In genomic region chr15:93275623-93276022, GRCm38 (mm10) we compare ENCODE assay signal across 7 mouse cellular contexts. TPM values are rescaled to one million over a fixed set of nuclear protein-coding genes. Genes with fewer than 3 reads are reported as not detected.
DNase-seq lines count a peak whose midpoint lies in the region; ATAC-seq and TF ChIP-seq lines count a peak whose summit lies in the region.

No protein-coding gene starts in this region.

- H3K4me3 ChIP-seq in neural tube, embryonic 11.5 days (ENCODE audit: low read depth, low read length) = peak overlapping the region; percentile 75
- peak overlapping the region; percentile 69 for H3K4me3 ChIP-seq in forebrain, postnatal 0 days (ENCODE audit: low read depth, low read length)
- H3K4me3 ChIP-seq in liver, adult 2 months (ENCODE audit: insufficient read depth, low read depth, low read length) = peak overlapping the region; percentile 60
- peak overlapping the region; percentile 74 for H3K4me3 ChIP-seq in neural tube, embryonic 13.5 days

- H3K9ac ChIP-seq in neural tube, embryonic 11.5 days (ENCODE audit: low read length) = peak overlapping the region; percentile 41
- H3K9ac ChIP-seq in forebrain, postnatal 0 days = peak overlapping the region; percentile 70
- peak overlapping the region; percentile 46 for H3K9ac ChIP-seq in liver, adult 2 months (ENCODE audit: low read depth, low read length)
- peak overlapping the region; percentile 72 for H3K9ac ChIP-seq in neural tube, embryonic 13.5 days

- H3K4me2 ChIP-seq in neural tube, embryonic 11.5 days (ENCODE audit: low read depth) = peak overlapping the region; percentile 66
- peak overlapping the region; percentile 78 for H3K4me2 ChIP-seq in forebrain, postnatal 0 days (ENCODE audit: low read depth)
- peak overlapping the region; percentile 93 for H3K4me2 ChIP-seq in neural tube, embryonic 13.5 days

- 0% methylated on average over 21 of the region's 21 CpGs for WGBS in neural tube, embryonic 11.5 days
- WGBS in forebrain, postnatal 0 days = 2% methylated on average over 21 of the region's 21 CpGs
- WGBS in liver, adult 2 months = under 1% methylated on average over 21 of the region's 21 CpGs
- 0% methylated on average over 21 of the region's 21 CpGs for WGBS in neural tube, embryonic 13.5 days

- no peak for TF ChIP-seq CTCF in forebrain, postnatal 0 days (IDR thresholded peaks at IDR 0.05; ENCODE audit: low read depth)
- no peak for TF ChIP-seq CTCF in liver, adult 2 months (IDR thresholded peaks at IDR 0.05; ENCODE audit: low read depth, low read length)

- peak; percentile 51 for ATAC-seq in neural tube, embryonic 11.5 days (ENCODE audit: insufficient read depth, low FRiP score, low TSS enrichment)
- ATAC-seq in forebrain, postnatal 0 days = peak; percentile 38
- ATAC-seq in neural tube, embryonic 13.5 days (ENCODE audit: low read depth) = peak; percentile 70

- H3K36me3 ChIP-seq in neural tube, embryonic 11.5 days (ENCODE audit: control insufficient read depth, insufficient read depth, low read length) = no peaks in the 10 kb centered on the region
- no peaks in the 10 kb centered on the region for H3K36me3 ChIP-seq in forebrain, postnatal 0 days (ENCODE audit: insufficient read depth)
- no peaks in the 10 kb centered on the region for H3K36me3 ChIP-seq in liver, adult 2 months (ENCODE audit: control insufficient read depth, insufficient read depth, low read length)
- peaks cover 13% of the 10 kb centered on the region; the same call in 1 of the 2 replicates for H3K36me3 ChIP-seq in neural tube, embryonic 13.5 days

- no peaks in the 10 kb centered on the region for H3K9me3 ChIP-seq in neural tube, embryonic 11.5 days (ENCODE audit: control insufficient read depth, low read length)
- H3K9me3 ChIP-seq in forebrain, postnatal 0 days (ENCODE audit: low read length) = no peaks in the 10 kb centered on the region
- H3K9me3 ChIP-seq in neural tube, embryonic 13.5 days = no peaks in the 10 kb centered on the region

- peaks cover 11% of the 10 kb centered on the region; the same call in 1 of the 2 replicates for H3K79me2 ChIP-seq in liver, adult 2 months (ENCODE audit: control insufficient read depth, insufficient read depth, low read length)

- peaks cover 6% of the 10 kb centered on the region for H3K4me1 ChIP-seq in neural tube, embryonic 11.5 days (ENCODE audit: control insufficient read depth, insufficient read depth, low read length)
- H3K4me1 ChIP-seq in forebrain, postnatal 0 days (ENCODE audit: insufficient read depth) = peaks cover 6% of the 10 kb centered on the region; the same call in 1 of the 2 replicates
- peaks cover 5% of the 10 kb centered on the region for H3K4me1 ChIP-seq in liver, adult 2 months (ENCODE audit: control insufficient read depth, insufficient read depth, low read length)
- H3K4me1 ChIP-seq in neural tube, embryonic 13.5 days (replicated peaks) = peaks cover 42% of the 10 kb centered on the region

- DNase-seq in neural tube, embryonic 11.5 days (ENCODE audit: low spot score) = no peak
- DNase-seq in neural tube, embryonic 10.5 days (ENCODE audit: extremely low spot score, low spot score) = no peak
- DNase-seq in c-Kit-negative CD71-positive TER-119-positive erythroid progenitor cells, embryonic 14.5 days (ENCODE audit: low read depth, low spot score) = peak; percentile 42
- DNase-seq in forebrain, postnatal 0 days = no peak
- DNase-seq in liver, adult 2 months (ENCODE audit: extremely low read depth, low read depth, low spot score) = peak; percentile 54
- DNase-seq in cerebellum, adult 9-10 months = no peak

- H3K27ac ChIP-seq in neural tube, embryonic 11.5 days (ENCODE audit: low read depth, low read length) = peak overlapping the region; percentile 60
- peak overlapping the region; percentile 81 for H3K27ac ChIP-seq in forebrain, postnatal 0 days (ENCODE audit: low read depth, low read length)
- peak overlapping the region; percentile 4; the same call in 1 of the 2 replicates for H3K27ac ChIP-seq in liver, adult 2 months (replicated peaks; ENCODE audit: insufficient read depth, low read depth, low read length)
- peak overlapping the region; percentile 92 for H3K27ac ChIP-seq in neural tube, embryonic 13.5 days (replicated peaks)

- TF ChIP-seq POLR2A in liver, adult 2 months (IDR thresholded peaks at IDR 0.05; ENCODE audit: extremely low read depth, insufficient read depth, low read length) = no peak

- H3K27me3 ChIP-seq in neural tube, embryonic 11.5 days (ENCODE audit: control insufficient read depth, insufficient read depth, low read length) = no peaks in the 10 kb centered on the region
- no peaks in the 10 kb centered on the region for H3K27me3 ChIP-seq in forebrain, postnatal 0 days (ENCODE audit: insufficient read depth, low read length)
- H3K27me3 ChIP-seq in liver, adult 2 months (ENCODE audit: control insufficient read depth, insufficient read depth, low read length) = no peaks in the 10 kb centered on the region
- H3K27me3 ChIP-seq in neural tube, embryonic 13.5 days = no peaks in the 10 kb centered on the region

RNA-seq across cellular contexts. Expression of gene Gxylt1, which starts 0.6 kb away (rescaled TPM):
- 14.4 and 15.5 TPM in 2 replicates for polyA plus RNA-seq in neural tube, embryonic 11.5 days (2014; fragmentation: Nextera tagmentation; extraction: Ambion mirVana)
- total RNA-seq in forebrain, postnatal 0 days (2014; rRNA removed) = 5.3 and 7.5 TPM in 2 replicates
- polyA plus RNA-seq in forebrain, postnatal 0 days (2015; fragmentation: Nextera tagmentation; extraction: Ambion mirVana) = 1.8 and 3.2 TPM in 2 replicates
- 5.7 and 6.1 TPM in 2 replicates for total RNA-seq in liver, adult 2 months (2014; rRNA removed)
- polyA plus RNA-seq in liver, adult 2 months (2012; rRNA removed) = 1.4 and 1.5 TPM in 2 replicates
- polyA plus RNA-seq in neural tube, embryonic 13.5 days (2015; fragmentation: Nextera tagmentation; extraction: Ambion mirVana) = 7.0 and 8.5 TPM in 2 replicates

Comparison
In these comparisons a context has a peak if more than half of its experiments do, and no peak if none do; other contexts are left out.
1. DNase-seq: peak in c-Kit-negative CD71-positive TER-119-positive erythroid progenitor cells, embryonic 14.5 days (single experiment) and liver, adult 2 months (single experiment); none in neural tube, embryonic 11.5 days (single experiment), neural tube, embryonic 10.5 days (single experiment), forebrain, postnatal 0 days (single experiment) and cerebellum, adult 9-10 months (single experiment).
2. H3K27ac ChIP-seq: peak in every context shown above with its lines; median percentile 92 in neural tube, embryonic 13.5 days; 81 in forebrain, postnatal 0 days; 60 in neural tube, embryonic 11.5 days; 4 in liver, adult 2 months.
3. Peak in every context shown above with its lines, with median percentiles within 50 percentile points of each other: ATAC-seq, H3K4me2 ChIP-seq, H3K4me3 ChIP-seq and H3K9ac ChIP-seq.